Mouse (Mus musculus): ENCODE data around the gene Dgcr8.

DNA sequence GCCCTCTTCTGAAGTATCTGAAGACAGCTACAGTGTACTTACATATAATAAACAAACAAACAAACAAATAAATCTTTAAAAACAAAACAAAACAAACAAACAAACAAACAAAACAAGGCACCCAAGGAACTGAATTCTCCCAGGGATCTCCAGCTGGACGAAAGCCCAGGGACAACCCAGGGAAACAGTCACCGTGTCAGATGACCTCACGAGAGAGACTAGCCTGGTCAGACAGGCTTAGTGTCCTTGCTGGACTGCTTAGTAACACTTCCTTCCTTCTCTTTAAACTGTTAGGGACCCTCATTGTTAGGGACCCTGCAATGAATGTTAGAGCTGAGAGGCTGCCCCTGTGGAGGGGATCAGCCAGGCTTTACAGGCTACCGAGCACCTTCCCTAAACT, 48.2 kb upstream of the Dgcr8 start:
- no peak for TF ChIP-seq CTCF (IDR thresholded peaks at IDR 0.05; ENCODE audit: insufficient read depth, low read length)
- TF ChIP-seq POLR2A (IDR thresholded peaks at IDR 0.05; ENCODE audit: borderline replicate concordance, extremely low read depth, low read depth, low read length), result no peak

All from lung, adult 2 months (tissue).